Mouse (Mus musculus) lung, postnatal 0 days (tissue): Measurements from ENCODE around the gene Dmpk.

ENCODE experiments used
- CTCF ChIP-seq: IDR thresholded peaks from 2 replicates; pipeline ENCODE4 v1.5.1; 2016; ENCODE audit warnings: antibody characterized with exemption, mild to moderate bottlenecking
- EP300 ChIP-seq: IDR thresholded peaks from 2 replicates; pipeline ENCODE4 v1.6.1; 2016; ENCODE audit warnings: antibody characterized with exemption, mild to moderate bottlenecking, control low read depth

- no peak for TF ChIP-seq CTCF
- TF ChIP-seq EP300 = no peak
These were observed 8.3 kb downstream of the Dmpk start for GRCm38 (mm10) chr7:19091913-19092312.
